23 mouse cellular contexts compared by ENCODE assay signal in the genomic region with DNA sequence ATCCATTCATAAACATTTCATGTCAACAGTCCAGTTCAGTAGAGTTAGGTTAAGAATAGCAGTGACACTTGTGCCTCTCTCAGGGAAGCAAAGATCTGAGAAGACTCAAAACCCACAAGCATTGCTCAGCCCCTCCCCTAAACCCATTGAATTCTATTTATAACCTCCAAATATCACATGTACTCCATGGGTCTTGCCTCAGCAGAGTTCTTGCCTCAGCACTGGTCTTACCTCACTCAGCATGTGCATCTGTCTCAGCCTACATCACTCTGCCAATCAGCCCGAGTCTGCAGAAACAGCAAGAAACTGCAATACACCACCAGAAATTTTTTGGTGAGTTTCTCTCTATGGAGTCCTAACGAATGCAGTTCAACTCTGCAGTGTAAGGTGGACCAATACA.
"Had no signal": no experiment of that assay in that cellular context is flagged by ENCODE, and none has a peak within 500 bp of the region (broad histone marks: within the 10 kb centered on the region; RNA-seq: fewer than 3 reads in every experiment).

No protein-coding gene starts in this region.

- H3K9ac ChIP-seq: kidney, embryonic 15.5 days; limb, embryonic 13.5 days; liver, embryonic 14.5 days; liver, postnatal 0 days; lung, embryonic 14.5 days; midbrain, embryonic 12.5 days; midbrain, embryonic 15.5 days; neural tube, embryonic 12.5 days; neural tube, embryonic 15.5 days had no signal

- H3K27ac ChIP-seq: kidney, embryonic 15.5 days; limb, embryonic 13.5 days; liver, embryonic 14.5 days; macrophage; midbrain, embryonic 12.5 days; midbrain, embryonic 15.5 days; neural tube, embryonic 12.5 days; neural tube, embryonic 15.5 days; stomach, postnatal 0 days had no signal

- H3K4me1 ChIP-seq: kidney, embryonic 15.5 days; limb, embryonic 13.5 days; midbrain, embryonic 12.5 days; midbrain, embryonic 15.5 days; neural tube, embryonic 12.5 days; neural tube, embryonic 15.5 days had no signal

- ATAC-seq: liver, postnatal 0 days; lung, postnatal 0 days; midbrain, embryonic 15.5 days had no signal

- H3K4me3 ChIP-seq: kidney, embryonic 15.5 days; limb, embryonic 13.5 days; midbrain, embryonic 12.5 days; midbrain, embryonic 15.5 days; neural tube, embryonic 12.5 days; neural tube, embryonic 15.5 days had no signal

- DNase-seq: kidney, postnatal 10 days; kidney, postnatal 36 days; layer of hippocampus, postnatal 36 days; left cerebral cortex, postnatal 4 days; liver, postnatal 0 days; lung, embryonic 14.5 days; right cerebral cortex, adult 18-20 months; right cerebral cortex, postnatal 14 days; right cerebral cortex, postnatal 4 days; thymus, adult 2 months; thymus, postnatal 14 days; thymus, postnatal 4 days had no signal

- H3K36me3 ChIP-seq: kidney, embryonic 15.5 days; limb, embryonic 13.5 days; midbrain, embryonic 12.5 days; midbrain, embryonic 15.5 days; neural tube, embryonic 12.5 days; neural tube, embryonic 15.5 days had no signal

- H3K4me2 ChIP-seq: kidney, embryonic 15.5 days; limb, embryonic 13.5 days; liver, embryonic 11.5 days; lung, embryonic 14.5 days; midbrain, embryonic 12.5 days; midbrain, embryonic 15.5 days; neural tube, embryonic 12.5 days; neural tube, embryonic 15.5 days had no signal

- H3K9me3 ChIP-seq: kidney, embryonic 15.5 days; limb, embryonic 13.5 days; midbrain, embryonic 12.5 days; midbrain, embryonic 15.5 days; neural tube, embryonic 12.5 days; neural tube, embryonic 15.5 days had no signal

- H3K27me3 ChIP-seq: kidney, embryonic 15.5 days; limb, embryonic 13.5 days; midbrain, embryonic 12.5 days; midbrain, embryonic 15.5 days; neural tube, embryonic 12.5 days; neural tube, embryonic 15.5 days had no signal
